12 mouse cellular contexts compared by ENCODE assay signal in genomic region chr5:123820501-123821263, GRCm38 (mm10). TPM values are rescaled to one million over a fixed set of nuclear protein-coding genes. Genes with fewer than 3 reads are reported as not detected.
DNase-seq lines count a peak whose midpoint lies in the region; ATAC-seq and TF ChIP-seq lines count a peak whose summit lies in the region.
"Had no signal": no experiment of that assay in that cellular context is flagged by ENCODE, and none has a peak within 500 bp of the region (broad histone marks: within the 10 kb centered on the region; RNA-seq: fewer than 3 reads in every experiment).

No protein-coding gene starts in this region.

- no peak overlapping the region for H3K9ac ChIP-seq in intestine, embryonic 14.5 days (ENCODE audit: low read length)
- H3K9ac ChIP-seq in intestine, embryonic 16.5 days (ENCODE audit: low read depth, low read length) = no peak overlapping the region
- no peak overlapping the region for H3K9ac ChIP-seq in CH12.LX (ENCODE audit: insufficient read depth, low read depth)
- no peak overlapping the region for H3K9ac ChIP-seq in intestine, postnatal 0 days (ENCODE audit: low read depth, low read length)
- H3K9ac ChIP-seq in midbrain, embryonic 15.5 days = no peak overlapping the region
- H3K9ac ChIP-seq: limb, embryonic 13.5 days had no signal

- no peaks in the 10 kb centered on the region for H3K4me1 ChIP-seq in intestine, embryonic 14.5 days (replicated peaks; ENCODE audit: control insufficient read depth, insufficient read depth, low read length)
- H3K4me1 ChIP-seq in intestine, embryonic 16.5 days (ENCODE audit: control insufficient read depth, insufficient read depth, low read length) = no peaks in the 10 kb centered on the region
- H3K4me1 ChIP-seq in CH12.LX (ENCODE audit: control insufficient read depth in 1 of 2, insufficient read depth in 2 of 2) = peaks cover 10 to 34% of the 10 kb centered on the region in 2 experiments
- no peaks in the 10 kb centered on the region for H3K4me1 ChIP-seq in intestine, postnatal 0 days (replicated peaks; ENCODE audit: control insufficient read depth, insufficient read depth, low read length)
- no peaks in the 10 kb centered on the region; the same call in 1 of the 2 replicates for H3K4me1 ChIP-seq in midbrain, embryonic 15.5 days
- H3K4me1 ChIP-seq: forebrain, embryonic 10.5 days; limb, embryonic 13.5 days had no signal

- no peaks in the 10 kb centered on the region for H3K9me3 ChIP-seq in intestine, embryonic 14.5 days (ENCODE audit: control insufficient read depth, low read length)
- H3K9me3 ChIP-seq in intestine, embryonic 16.5 days (ENCODE audit: control insufficient read depth, low read length) = no peaks in the 10 kb centered on the region
- no peaks in the 10 kb centered on the region for H3K9me3 ChIP-seq in CH12.LX (replicated peaks; ENCODE audit: low read length)
- no peaks in the 10 kb centered on the region for H3K9me3 ChIP-seq in intestine, postnatal 0 days (ENCODE audit: control insufficient read depth)
- H3K9me3 ChIP-seq in midbrain, embryonic 15.5 days = no peaks in the 10 kb centered on the region
- H3K9me3 ChIP-seq: forebrain, embryonic 10.5 days; limb, embryonic 13.5 days had no signal

- peak; percentile 40; the same call in 1 of the 2 replicates for ATAC-seq in intestine, embryonic 14.5 days (replicated peaks; ENCODE audit: low FRiP score, low TSS enrichment, low read depth)
- ATAC-seq in intestine, embryonic 16.5 days = no peak
- ATAC-seq in intestine, postnatal 0 days = peak; percentile 56; the same call in 1 of the 2 replicates
- peak; percentile 67 for ATAC-seq in megakaryocyte, adult 5-6 weeks (ENCODE audit: poor library complexity, severe bottlenecking)
- no peak for ATAC-seq in midbrain, embryonic 15.5 days (replicated peaks)

- in situ Hi-C loops in CH12.LX (cut with MboI; ENCODE audit: low pct_ligation_motif_present, low pct_unique_long_range_greater_than_20kb, low sequenced_read_pairs) = loop anchor here (5.0 kb wide), 1 partner anchor 87 kb away; the partner anchor contains the start of gene Denr

- TF ChIP-seq POLR2A in CH12.LX (IDR thresholded peaks at IDR 0.05; ENCODE audit: low read depth, low read length) = no peak

- H3K36me3 ChIP-seq in intestine, embryonic 14.5 days (ENCODE audit: control insufficient read depth, insufficient read depth, low read length) = peaks cover 39% of the 10 kb centered on the region
- H3K36me3 ChIP-seq in intestine, embryonic 16.5 days (ENCODE audit: control insufficient read depth, insufficient read depth, low read length) = no peaks in the 10 kb centered on the region
- peaks cover 34 to 71% of the 10 kb centered on the region in 2 experiments for H3K36me3 ChIP-seq in CH12.LX (replicated peaks in 1 of 2; ENCODE audit: control insufficient read depth in 1 of 2, insufficient read depth in 1 of 2, low read length in 1 of 2)
- H3K36me3 ChIP-seq in intestine, postnatal 0 days (ENCODE audit: control insufficient read depth, insufficient read depth) = peaks cover 7% of the 10 kb centered on the region; the same call in 1 of the 2 replicates
- H3K36me3 ChIP-seq in midbrain, embryonic 15.5 days (replicated peaks) = no peaks in the 10 kb centered on the region

- TF ChIP-seq CTCF in CH12.LX (conservative IDR thresholded peaks at IDR 0.05 in 1 of 2, IDR thresholded peaks at IDR 0.05 in 1 of 2; ENCODE audit: low read depth in 2 of 2, low read length in 2 of 2) = peak; percentile 34 to 100
- TF ChIP-seq CTCF in intestine, postnatal 0 days (IDR thresholded peaks at IDR 0.05; ENCODE audit: low read depth) = peak; percentile 82

- DNase-seq in intestine, embryonic 14.5 days (ENCODE audit: low spot score) = no peak
- DNase-seq in CH12.LX (ENCODE audit: extremely low read depth) = peak; percentile 84
- DNase-seq in testis, postnatal 10 days (ENCODE audit: low spot score) = no peak
- DNase-seq in heart, postnatal 4 days = no peak
- DNase-seq: heart, postnatal 10 days had no signal

- no peaks in the 10 kb centered on the region for H3K79me2 ChIP-seq in CH12.LX (replicated peaks; ENCODE audit: control insufficient read depth, extremely low read depth, insufficient read depth, poor library complexity, severe bottlenecking)

- H3K27me3 ChIP-seq in intestine, embryonic 14.5 days (replicated peaks; ENCODE audit: control insufficient read depth, insufficient read depth, low read length) = no peaks in the 10 kb centered on the region
- H3K27me3 ChIP-seq in intestine, embryonic 16.5 days (replicated peaks; ENCODE audit: control insufficient read depth, insufficient read depth, low read length) = no peaks in the 10 kb centered on the region
- no peaks in the 10 kb centered on the region for H3K27me3 ChIP-seq in CH12.LX (replicated peaks)
- H3K27me3 ChIP-seq in intestine, postnatal 0 days (replicated peaks; ENCODE audit: control insufficient read depth, insufficient read depth, low read length) = no peaks in the 10 kb centered on the region
- no peaks in the 10 kb centered on the region for H3K27me3 ChIP-seq in midbrain, embryonic 15.5 days (replicated peaks)
- H3K27me3 ChIP-seq: limb, embryonic 13.5 days had no signal

- 0 out of 2 replicates have a peak, but pooled peaks have one; percentile 39 for TF ChIP-seq EP300 in CH12.LX (IDR thresholded peaks at IDR 0.05; ENCODE audit: low read length)

- WGBS in intestine, embryonic 14.5 days = 86% methylated on average over 9 of the region's 9 CpGs
- WGBS in intestine, embryonic 16.5 days = 85% methylated on average over 9 of the region's 9 CpGs
- WGBS in intestine, postnatal 0 days = 73% methylated on average over 9 of the region's 9 CpGs
- 79% methylated on average over 8 of the region's 9 CpGs for whole genome bisulfite sequencing in midbrain, embryonic 15.5 days

- H3K4me2 ChIP-seq in intestine, embryonic 14.5 days (ENCODE audit: low read length) = no peak overlapping the region
- no peak overlapping the region for H3K4me2 ChIP-seq in intestine, embryonic 16.5 days (ENCODE audit: low read depth, low read length)
- H3K4me2 ChIP-seq in CH12.LX (ENCODE audit: insufficient read depth, low read depth, poor library complexity, severe bottlenecking) = no peak overlapping the region
- H3K4me2 ChIP-seq in intestine, postnatal 0 days (replicated peaks; ENCODE audit: low read depth) = no peak overlapping the region
- no peak overlapping the region for H3K4me2 ChIP-seq in midbrain, embryonic 15.5 days
- H3K4me2 ChIP-seq: limb, embryonic 13.5 days had no signal

- no peak overlapping the region for H3K27ac ChIP-seq in intestine, embryonic 14.5 days (ENCODE audit: low read depth)
- H3K27ac ChIP-seq in intestine, embryonic 16.5 days (ENCODE audit: low read length) = no peak overlapping the region
- H3K27ac ChIP-seq in CH12.LX (ENCODE audit: insufficient read depth, low read depth) = peak overlapping the region; percentile 39
- H3K27ac ChIP-seq in intestine, postnatal 0 days (ENCODE audit: low read depth, low read length) = no peak overlapping the region
- no peak overlapping the region for H3K27ac ChIP-seq in midbrain, embryonic 15.5 days
- H3K27ac ChIP-seq: forebrain, embryonic 10.5 days; limb, embryonic 13.5 days had no signal

- H3K4me3 ChIP-seq in intestine, embryonic 14.5 days (ENCODE audit: low read depth, low read length) = no peak overlapping the region
- no peak overlapping the region for H3K4me3 ChIP-seq in intestine, embryonic 16.5 days (ENCODE audit: low read length)
- H3K4me3 ChIP-seq in CH12.LX (replicated peaks in 1 of 3; ENCODE audit: low read depth in 2 of 3, low read length in 2 of 3, poor library complexity in 1 of 3) = no peak overlapping the region
- H3K4me3 ChIP-seq in intestine, postnatal 0 days (ENCODE audit: low read depth, low read length) = no peak overlapping the region
- H3K4me3 ChIP-seq in midbrain, embryonic 15.5 days = no peak overlapping the region
- H3K4me3 ChIP-seq: forebrain, embryonic 10.5 days; limb, embryonic 13.5 days; myocyte had no signal

- TF ChIP-seq RAD21 in CH12.LX (IDR thresholded peaks at IDR 0.05; ENCODE audit: low read depth, low read length) = peak; percentile 95

- dilution Hi-C loops in CH12.LX (cut with MboI; ENCODE audit: extremely low pct_ligation_motif_present, extremely low pct_unique_long_range_greater_than_20kb, low sequenced_read_pairs) = no loop called here

TF ChIP-seq in CH12.LX, 34 proteins besides CTCF, POLR2A, EP300 and RAD21 (continues in another document):
- TF ChIP-seq USF1 (IDR thresholded peaks at IDR 0.05; ENCODE audit: low read depth, low read length) (no peak), TBP (conservative IDR thresholded peaks at IDR 0.05; ENCODE audit: low read depth, low read length) (no peak), MAZ (IDR thresholded peaks at IDR 0.05; ENCODE audit: low read depth, low read length) (no peak), TCF12 (IDR thresholded peaks at IDR 0.05; ENCODE audit: low read depth, low read length) (peak; percentile 55; the same call in 1 of the 2 replicates), MAX (IDR thresholded peaks at IDR 0.05; ENCODE audit: low read length) (peak; percentile 58), GABPA (IDR thresholded peaks at IDR 0.05; ENCODE audit: insufficient replicate concordance, low read depth, low read length) (no peak), CHD2 (IDR thresholded peaks at IDR 0.05; ENCODE audit: low read length) (no peak)

RNA-seq across cellular contexts. Expression of gene Hcar2, which starts 44.6 kb away (rescaled TPM):
- 0.15 TPM in 1 of 2 replicates, not detected in the other for polyA plus RNA-seq in intestine, embryonic 14.5 days (2014; fragmentation: Nextera tagmentation; extraction: Ambion mirVana)
- polyA plus RNA-seq in intestine, embryonic 16.5 days (2015; fragmentation: Nextera tagmentation; extraction: Ambion mirVana) = 0.11 TPM in 1 of 2 replicates, not detected in the other
- total RNA-seq in CH12.LX (2012; rRNA removed) (not detected in 2 replicates), CH12.LX (2014; rRNA removed) (not detected in 2 replicates)
- not detected in 2 replicates for polyA plus RNA-seq in CH12.LX (2012; ENCODE audit: insufficient read length, low read depth)
- 0.16 and 0.30 TPM in 2 replicates for polyA plus RNA-seq in intestine, postnatal 0 days (2015; fragmentation: Nextera tagmentation; extraction: Ambion mirVana)
- total RNA-seq in megakaryocyte, adult 5-6 weeks (2015) = 10.8 and 20.9 TPM in 2 replicates
- 6.7 and 8.1 TPM in 2 replicates for total RNA-seq in megakaryocyte, adult 5-6 weeks (2017)
- polyA plus RNA-seq in midbrain, embryonic 15.5 days (2015; fragmentation: Nextera tagmentation; extraction: Ambion mirVana) = not detected in 2 replicates
- not detected for total RNA-seq in heart, postnatal 4 days (2021)
- polyA plus RNA-seq: forebrain, embryonic 10.5 days; myocyte had no signal

RNA-seq across cellular contexts. Expression of gene Hcar1, which starts 59.1 kb away (rescaled TPM):
- 1.9 and 2.0 TPM in 2 replicates for polyA plus RNA-seq in intestine, embryonic 14.5 days (2014; fragmentation: Nextera tagmentation; extraction: Ambion mirVana)
- polyA plus RNA-seq in intestine, embryonic 16.5 days (2015; fragmentation: Nextera tagmentation; extraction: Ambion mirVana) = 3.2 and 3.4 TPM in 2 replicates
- not detected in 2 replicates for total RNA-seq in CH12.LX (2012; rRNA removed)
- total RNA-seq in CH12.LX (2014; rRNA removed) = not detected in 2 replicates
- polyA plus RNA-seq in CH12.LX (2012; ENCODE audit: insufficient read length, low read depth) = not detected in 2 replicates
- 1.4 TPM in 2 replicates for polyA plus RNA-seq in intestine, postnatal 0 days (2015; fragmentation: Nextera tagmentation; extraction: Ambion mirVana)
- total RNA-seq in megakaryocyte, adult 5-6 weeks (2015) = not detected in 2 replicates
- 0.04 TPM in 1 of 2 replicates, not detected in the other for total RNA-seq in megakaryocyte, adult 5-6 weeks (2017)
- polyA plus RNA-seq in midbrain, embryonic 15.5 days (2015; fragmentation: Nextera tagmentation; extraction: Ambion mirVana) = 0.65 and 1.1 TPM in 2 replicates
- total RNA-seq in heart, postnatal 4 days (2021) = under 1 TPM; 0.38 to 0.41 TPM
- polyA plus RNA-seq: forebrain, embryonic 10.5 days; myocyte had no signal

Comparison
In these comparisons a context has a peak if more than half of its experiments do, and no peak if none do; other contexts are left out.
1. ATAC-seq: peak in intestine, embryonic 14.5 days (single experiment), intestine, postnatal 0 days (single experiment) and megakaryocyte, adult 5-6 weeks (single experiment); none in intestine, embryonic 16.5 days (single experiment) and midbrain, embryonic 15.5 days (single experiment).